Mouse (Mus musculus) ES-E14 (cell line): ENCODE measurements around the gene Apbb2. TPM values are rescaled to one million over a fixed set of nuclear protein-coding genes. Genes with fewer than 3 reads are reported as not detected.

Experiments used
- DNase-seq: peaks from one replicate; pipeline ENCODE4 v3.0.0-alpha.2; 2013; ENCODE audit warnings: low read depth, low spot score
- H3K27ac ChIP-seq: 2 replicates; pipeline ENCODE4 v1.5.1; 2012; ENCODE audit warnings: low read depth, mild to moderate bottlenecking, low read length, moderate library complexity, mixed read lengths; ENCODE audit not compliant: poor library complexity, insufficient read depth, severe bottlenecking
- H3K36me3 ChIP-seq: 2 replicates; pipeline ENCODE4 v1.6.1; 2012; ENCODE audit warnings: mild to moderate bottlenecking, low read length, moderate library complexity, mixed read lengths; ENCODE audit not compliant: control insufficient read depth, poor library complexity, insufficient read depth, severe bottlenecking
- H3K4me1 ChIP-seq, 2 experiments: fragments of 150-350 bp in 1 of 2; sonication (generic) in 1 of 2; 2 replicates each; pipeline ENCODE4 v1.6.1; 2012; ENCODE audit warnings: low read length in 2 of 2, mild to moderate bottlenecking in 1 of 2, mixed read lengths in 1 of 2; ENCODE audit not compliant: control insufficient read depth in 2 of 2, insufficient read depth in 2 of 2, poor library complexity in 1 of 2
- H3K4me3 ChIP-seq, 2 experiments: fragments of 150-350 bp in 1 of 2; sonication (generic) in 1 of 2; 2 replicates each; pipeline ENCODE4 v1.5.1; 2012; ENCODE audit warnings: low read length in 2 of 2, low read depth in 1 of 2, mild to moderate bottlenecking in 1 of 2, mixed read lengths in 1 of 2; ENCODE audit not compliant: insufficient read depth in 1 of 2, poor library complexity in 1 of 2, severe bottlenecking in 1 of 2
- H3K9ac ChIP-seq: 2 replicates; pipeline ENCODE4 v1.6.1; 2012; ENCODE audit warnings: low read depth, mild to moderate bottlenecking, low read length, mixed read lengths; ENCODE audit not compliant: poor library complexity, insufficient read depth, severe bottlenecking
- H3K9me3 ChIP-seq: fragments of 150-350 bp; sonication (generic); 2 replicates; pipeline ENCODE4 v1.6.1; 2012; ENCODE audit warnings: low read depth, mild to moderate bottlenecking, low read length; ENCODE audit not compliant: control insufficient read depth, insufficient read depth
- CHD2 ChIP-seq: IDR thresholded peaks from 2 replicates; pipeline ENCODE4 v1.6.1; 2014; ENCODE audit warnings: mild to moderate bottlenecking, low read depth, low read length, inconsistent platforms
- HCFC1 ChIP-seq: IDR thresholded peaks from 2 replicates; pipeline ENCODE4 v1.6.1; 2012; ENCODE audit warnings: low read length, inconsistent platforms, borderline replicate concordance; ENCODE audit not compliant: insufficient read depth
- MAFK ChIP-seq: IDR thresholded peaks from 2 replicates; pipeline ENCODE4 v1.6.1; 2014; ENCODE audit warnings: mild to moderate bottlenecking, low read depth, low read length, inconsistent platforms; ENCODE audit not compliant: insufficient read depth
- ZC3H11A ChIP-seq: IDR thresholded peaks from 2 replicates; pipeline ENCODE4 v1.6.1; 2012; ENCODE audit warnings: low read depth, mild to moderate bottlenecking, inconsistent platforms, low read length, borderline replicate concordance
- ZNF384 ChIP-seq: IDR thresholded peaks from 2 replicates; pipeline ENCODE4 v1.6.1; 2012; ENCODE audit warnings: low read depth, low read length, inconsistent platforms
- in situ Hi-C, 2 experiments: fragments of 600-800 bp; cut with MboI; formaldehyde crosslinking; loops; one replicate each; pipeline ENCODE4 v1.15.1; 2025; ENCODE audit warnings: low sequenced_read_pairs in 2 of 2, inconsistent platforms in 1 of 2; ENCODE audit not compliant: unreplicated experiment in 2 of 2
- total RNA-seq: library from RNA; depleted of rRNA; stranded (reverse); fragments of 300-350 nt; gene quantifications from 2 replicates; pipeline ENCODE4 v1.2.3, GENCODE M21; 2012

The Apbb2 gene
- total RNA-seq, 1 experiment: 15.3 TPM

DNA sequence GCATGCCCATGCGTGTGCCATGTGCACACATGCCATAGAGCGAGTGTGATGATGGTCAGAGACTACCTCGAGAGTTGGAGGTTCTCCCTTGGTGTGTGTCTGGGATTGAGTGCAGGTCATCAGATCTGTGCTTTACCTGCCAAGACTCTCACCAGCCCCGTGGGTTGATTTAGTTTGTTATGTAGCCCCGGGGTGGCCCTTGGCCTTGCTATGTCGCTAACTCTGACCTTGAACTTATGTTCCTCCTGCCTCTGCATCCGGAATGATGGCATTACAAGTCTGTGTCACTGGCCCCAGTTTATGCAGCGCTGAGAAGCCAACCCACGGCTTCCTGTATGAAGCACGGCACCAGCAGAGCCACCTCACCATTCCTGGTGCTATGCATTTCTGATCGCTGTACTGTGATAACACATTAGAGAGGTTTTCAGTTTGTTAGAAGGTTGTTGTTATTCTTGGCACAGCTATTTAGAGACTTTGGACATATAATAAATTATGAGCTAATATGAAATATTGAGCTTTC is 324.4 kb downstream of the Apbb2 start:
- no peak for DNase-seq
- no peak overlapping the region for H3K27ac ChIP-seq
- TF ChIP-seq CHD2: no peak
- TF ChIP-seq HCFC1: no peak
- TF ChIP-seq ZNF384: no peak
- no peak for TF ChIP-seq MAFK
- TF ChIP-seq ZC3H11A: no peak
- no peak overlapping the region for H3K9ac ChIP-seq
- in situ Hi-C loops: loop anchor here in 1 of 2 experiments (25.0 kb wide), 1 partner anchor 368 kb away; no protein-coding TSS in a partner anchor
- H3K36me3 ChIP-seq: no peaks in the 10 kb centered on the region
- H3K9me3 ChIP-seq: no peaks in the 10 kb centered on the region
- H3K4me1 ChIP-seq: no peaks in the 10 kb centered on the region
- H3K4me3 ChIP-seq: no peak overlapping the region

DNA sequence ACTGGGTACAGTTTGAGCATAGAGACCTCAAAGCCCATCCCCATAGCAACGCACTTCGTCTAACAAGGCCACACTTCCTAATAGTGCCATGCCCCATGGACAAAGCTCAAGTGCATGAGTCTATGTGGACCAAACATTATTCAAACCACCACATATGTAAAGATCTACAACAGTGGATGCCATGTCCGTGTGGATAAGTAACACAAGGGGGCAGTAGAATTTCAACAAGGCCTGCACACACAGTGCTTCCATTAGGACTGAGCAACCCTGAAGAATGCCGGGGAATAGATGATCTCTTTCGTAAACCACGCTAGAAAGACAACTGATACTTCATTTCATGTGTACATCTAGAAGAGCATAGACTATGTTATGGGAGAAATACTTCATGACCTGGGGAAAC is 337.8 kb downstream of the Apbb2 start:
- H3K4me3 ChIP-seq: no peak overlapping the region
- peak; percentile 16 for DNase-seq
- H3K4me1 ChIP-seq: no peaks in the 10 kb centered on the region
- no peaks in the 10 kb centered on the region for H3K9me3 ChIP-seq
- in situ Hi-C loops: loop anchor here in 1 of 2 experiments (25.0 kb wide), 1 partner anchor 382 kb away; no protein-coding TSS in a partner anchor
- H3K36me3 ChIP-seq: no peaks in the 10 kb centered on the region
- no peak for TF ChIP-seq MAFK
- TF ChIP-seq ZC3H11A: 0 out of 2 replicates have a peak, but pooled peaks have one; percentile 33
- TF ChIP-seq ZNF384: no peak
- no peak for TF ChIP-seq CHD2
- TF ChIP-seq HCFC1: no peak
- H3K9ac ChIP-seq: no peak overlapping the region
- no peak overlapping the region for H3K27ac ChIP-seq

DNA sequence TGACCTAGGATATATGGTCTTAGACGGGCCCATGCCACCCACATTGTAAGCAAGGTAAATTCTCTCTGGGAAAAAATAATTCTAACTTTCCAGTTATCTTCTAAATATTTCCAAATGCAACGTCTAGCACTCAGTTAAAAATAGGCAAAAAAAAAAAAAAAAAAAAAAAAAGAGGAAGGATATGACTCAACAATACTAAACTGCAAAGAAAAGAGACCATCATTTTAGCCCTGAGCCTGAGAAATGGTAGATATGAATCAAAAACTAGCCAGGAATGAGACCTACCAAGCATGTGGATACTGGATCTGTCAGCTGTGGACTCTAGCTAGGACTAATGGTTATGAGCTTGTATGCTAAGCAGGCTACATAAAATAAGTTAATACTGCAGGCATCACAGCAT is 338.9 kb downstream of the Apbb2 start:
- Histone ChIP-seq H3K27ac (no peak overlapping the region), H3K4me3 (no peak overlapping the region), H3K36me3 (no peaks in the 10 kb centered on the region), H3K4me1 (no peaks in the 10 kb centered on the region), H3K9ac (no peak overlapping the region), H3K9me3 (no peaks in the 10 kb centered on the region)
- no peak for DNase-seq
- TF ChIP-seq ZC3H11A (no peak), HCFC1 (no peak), CHD2 (no peak), ZNF384 (no peak), MAFK (no peak)
- in situ Hi-C loops: loop anchor here (10.0 to 25.0 kb wide), 2 partner anchors 383 to 385 kb away; no protein-coding TSS in a partner anchor

DNA sequence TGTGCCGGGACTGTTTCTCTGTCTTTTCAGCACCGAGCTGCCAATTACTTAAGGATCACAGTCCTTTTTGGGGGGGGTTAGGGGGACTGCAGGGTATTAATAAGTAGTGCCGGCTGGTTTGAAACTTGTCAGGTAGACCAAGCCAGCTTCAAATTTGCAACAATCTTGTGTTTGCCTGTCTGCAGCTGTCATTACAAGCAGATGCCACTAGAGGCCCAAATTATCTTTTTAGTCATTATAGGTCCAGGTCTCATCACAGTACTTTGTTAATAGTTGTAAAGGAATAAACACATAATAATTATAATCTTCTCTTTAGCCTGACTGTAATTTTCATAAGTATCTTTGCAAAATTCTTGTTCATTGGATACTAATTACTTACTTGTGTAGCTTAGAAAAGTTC is 344.2 kb downstream of the Apbb2 start:
- H3K9ac ChIP-seq: no peak overlapping the region
- in situ Hi-C loops: loop anchor here in 1 of 2 experiments (10.0 kb wide), 1 partner anchor 390 kb away; no protein-coding TSS in a partner anchor
- no peak overlapping the region for H3K27ac ChIP-seq
- H3K9me3 ChIP-seq: no peaks in the 10 kb centered on the region
- TF ChIP-seq ZNF384 (no peak), CHD2 (no peak), HCFC1 (no peak), MAFK (no peak)
- no peak for DNase-seq
- no peaks in the 10 kb centered on the region for H3K36me3 ChIP-seq
- no peak overlapping the region for H3K4me3 ChIP-seq
- H3K4me1 ChIP-seq: no peaks in the 10 kb centered on the region
